Mouse (Mus musculus) midbrain, embryonic 11.5 days (tissue): ENCODE data around the gene Socs2. TPM values are rescaled to one million over a fixed set of nuclear protein-coding genes. Genes with fewer than 3 reads are reported as not detected.

Experiments used
- ATAC-seq: fragments of 200-750 bp; cut with Nextera tagmentation; 2 replicates; pipeline ENCODE4 v1.8.0; 2017; ENCODE audit warnings: moderate TSS enrichment, moderate library complexity; ENCODE audit not compliant: low FRiP score
- DNase-seq: peaks from one replicate; pipeline ENCODE4 v3.0.0; 2015; ENCODE audit warnings: low spot score; ENCODE audit errors: missing footprints
- H3K27ac ChIP-seq: fragments of 300-500 bp; sonication (generic); 2 replicates; pipeline ENCODE4 v1.5.1; 2014; ENCODE audit warnings: low read depth, low read length
- H3K27me3 ChIP-seq: fragments of 300-500 bp; sonication (generic); 2 replicates; pipeline ENCODE4 v1.6.1; 2014; ENCODE audit warnings: mild to moderate bottlenecking, low read length, moderate library complexity, mixed read lengths; ENCODE audit not compliant: control insufficient read depth, insufficient read depth
- H3K36me3 ChIP-seq: fragments of 300-500 bp; sonication (generic); 2 replicates; pipeline ENCODE4 v1.6.1; 2014; ENCODE audit warnings: mild to moderate bottlenecking, low read length, moderate library complexity, mixed read lengths; ENCODE audit not compliant: control insufficient read depth, insufficient read depth
- H3K4me1 ChIP-seq: fragments of 300-500 bp; sonication (generic); 2 replicates; pipeline ENCODE4 v1.6.1; 2014; ENCODE audit warnings: low read length; ENCODE audit not compliant: control insufficient read depth, insufficient read depth
- H3K4me2 ChIP-seq: fragments of 300-500 bp; sonication (generic); 2 replicates; pipeline ENCODE4 v1.6.1; 2014; ENCODE audit warnings: mild to moderate bottlenecking, moderate library complexity
- H3K4me3 ChIP-seq: fragments of 300-500 bp; sonication (generic); 2 replicates; pipeline ENCODE4 v1.5.1; 2014; ENCODE audit warnings: low read depth, low read length
- H3K9ac ChIP-seq: fragments of 300-500 bp; sonication (generic); 2 replicates; pipeline ENCODE4 v1.6.1; 2014; ENCODE audit warnings: low read length
- H3K9me3 ChIP-seq: fragments of 300-500 bp; sonication (generic); 2 replicates; pipeline ENCODE4 v1.6.1; 2016; ENCODE audit warnings: low read length; ENCODE audit not compliant: control insufficient read depth
- WGBS: fragments of 180-500 bp; shearing (Covaris S2); extraction: QIAGEN DNeasy Blood & Tissue Kit; methylation state at CpG from one replicate; pipeline ENCODE4 v1.1.7; 2014; 5-methylcytosine and 5-hydroxymethylcytosine counted together
- polyA plus RNA-seq: library from polyadenylated mRNA; unstranded; fragments of >200 nt; fragmentation: Nextera tagmentation; extraction: Ambion mirVana; gene quantifications from 2 replicates; pipeline ENCODE4 v1.2.1, GENCODE M21; 2014

The Socs2 gene
- 28.8 and 30.5 TPM in 2 replicates for polyA plus RNA-seq

GRCm38 (mm10) chr10:95416685-95417495 is at the start of gene Socs2:
Socs2 (minus strand) TSS chr10:95417180.
- Histone ChIP-seq H3K27me3 (peaks cover 4% of the 10 kb centered on the region), H3K27ac (peak within 1 kb of the TSS; percentile 55), H3K4me3 (peak within 1 kb of the TSS; percentile 63), H3K9ac (peak within 1 kb of the TSS; percentile 63), H3K9me3 (no peaks in the 10 kb centered on the region), H3K4me1 (peaks cover 10% of the 10 kb centered on the region), H3K4me2 (peak within 1 kb of the TSS; percentile 98), H3K36me3 (no peaks in the 10 kb centered on the region)
- ATAC-seq (peak; percentile 84), DNase-seq (peak; percentile 99)
- WGBS = under 1% methylated on average over 62 of the region's 66 CpGs

GRCm38 (mm10) chr10:95465485-95465896 is 48.5 kb upstream of the Socs2 start:
- 67% methylated on average over 4 of the region's 4 CpGs for WGBS
- Histone ChIP-seq H3K36me3 (no peaks in the 10 kb centered on the region), H3K9ac (no peak overlapping the region), H3K4me3 (no peak overlapping the region), H3K4me2 (no peak overlapping the region), H3K9me3 (no peaks in the 10 kb centered on the region), H3K27me3 (no peaks in the 10 kb centered on the region), H3K4me1 (no peaks in the 10 kb centered on the region), H3K27ac (no peak overlapping the region)
- ATAC-seq = no peak
- no peak for DNase-seq

DNA sequence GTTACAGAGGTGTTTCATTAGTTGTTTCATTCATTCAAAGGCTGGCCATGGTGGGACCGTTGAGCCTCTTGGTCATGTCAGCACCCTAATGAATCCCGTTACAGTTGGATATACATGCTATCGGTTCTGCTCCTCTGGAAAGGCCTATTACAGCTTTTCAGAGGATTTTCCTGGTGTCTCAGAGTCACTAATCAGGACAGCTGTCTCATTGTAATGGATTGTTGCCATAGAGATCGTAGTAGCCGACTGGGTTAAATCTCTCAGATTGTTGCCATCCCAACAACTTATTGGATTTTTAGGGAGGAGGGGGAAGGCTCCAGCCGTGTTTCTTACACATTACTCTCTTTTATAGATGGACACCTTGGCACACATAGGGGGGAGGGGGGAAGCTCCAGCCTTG is 47.5 kb upstream of the Socs2 start:
- Histone ChIP-seq H3K4me1 (no peaks in the 10 kb centered on the region), H3K9ac (no peak overlapping the region), H3K36me3 (no peaks in the 10 kb centered on the region), H3K9me3 (no peaks in the 10 kb centered on the region), H3K27ac (no peak overlapping the region), H3K4me2 (no peak overlapping the region), H3K4me3 (no peak overlapping the region), H3K27me3 (no peaks in the 10 kb centered on the region)
- WGBS = 56% methylated on average over 6 of the region's 6 CpGs
- no peak for DNase-seq
- ATAC-seq = peak; percentile 11; the same call in 1 of the 2 replicates

GRCm38 (mm10) chr10:95462231-95462630 is 45.3 kb upstream of the Socs2 start:
- H3K9ac ChIP-seq = no peak overlapping the region
- WGBS = 67% methylated on average over 1 of the region's 1 CpGs
- ATAC-seq = no peak
- H3K4me2 ChIP-seq = no peak overlapping the region
- H3K9me3 ChIP-seq = no peaks in the 10 kb centered on the region
- no peaks in the 10 kb centered on the region for H3K27me3 ChIP-seq
- no peak for DNase-seq
- no peaks in the 10 kb centered on the region for H3K36me3 ChIP-seq
- no peak overlapping the region for H3K4me3 ChIP-seq
- no peaks in the 10 kb centered on the region for H3K4me1 ChIP-seq
- H3K27ac ChIP-seq = no peak overlapping the region

DNA sequence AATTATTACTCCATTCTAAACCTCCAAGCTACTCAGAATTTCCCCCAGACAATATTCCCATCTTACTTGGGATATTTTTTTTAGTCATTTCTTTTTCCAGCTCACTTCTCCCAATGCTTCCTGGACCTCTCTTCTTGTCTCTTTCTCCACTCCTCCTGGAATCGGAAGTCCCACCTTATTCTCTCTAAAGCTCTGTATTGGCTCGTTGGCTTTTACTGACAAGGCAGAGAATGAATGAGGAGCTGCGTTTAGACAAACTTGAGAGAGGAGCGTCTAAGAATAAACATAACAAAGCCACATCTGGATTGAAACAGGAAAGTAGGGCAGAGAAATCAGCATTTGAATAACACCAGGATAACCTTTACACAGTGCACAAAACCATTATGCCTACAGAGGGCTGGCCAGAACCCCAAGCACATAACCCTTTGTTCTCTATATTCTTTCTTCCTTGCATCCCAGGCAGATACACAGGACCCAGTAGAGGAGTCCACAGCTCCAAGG is 44.1 kb upstream of the Socs2 start:
- Histone ChIP-seq H3K27me3 (no peaks in the 10 kb centered on the region), H3K4me2 (no peak overlapping the region), H3K4me3 (no peak overlapping the region), H3K9ac (no peak overlapping the region), H3K4me1 (no peaks in the 10 kb centered on the region), H3K36me3 (no peaks in the 10 kb centered on the region), H3K27ac (no peak overlapping the region), H3K9me3 (no peaks in the 10 kb centered on the region)
- no peak for DNase-seq
- 57% methylated on average over 4 of the region's 4 CpGs for WGBS
- no peak for ATAC-seq

- H3K9me3 ChIP-seq = no peaks in the 10 kb centered on the region
- WGBS = 92% methylated on average over 9 of the region's 9 CpGs
- no peak overlapping the region for H3K9ac ChIP-seq
- no peak overlapping the region for H3K4me3 ChIP-seq
- H3K4me1 ChIP-seq = no peaks in the 10 kb centered on the region
- no peaks in the 10 kb centered on the region for H3K36me3 ChIP-seq
- ATAC-seq = no peak
- H3K27ac ChIP-seq = no peak overlapping the region
- no peaks in the 10 kb centered on the region for H3K27me3 ChIP-seq
- no peak overlapping the region for H3K4me2 ChIP-seq
- no peak for DNase-seq
Measured at GRCm38 (mm10) chr10:95458050-95458806, 41.2 kb upstream of the Socs2 start.

DNA sequence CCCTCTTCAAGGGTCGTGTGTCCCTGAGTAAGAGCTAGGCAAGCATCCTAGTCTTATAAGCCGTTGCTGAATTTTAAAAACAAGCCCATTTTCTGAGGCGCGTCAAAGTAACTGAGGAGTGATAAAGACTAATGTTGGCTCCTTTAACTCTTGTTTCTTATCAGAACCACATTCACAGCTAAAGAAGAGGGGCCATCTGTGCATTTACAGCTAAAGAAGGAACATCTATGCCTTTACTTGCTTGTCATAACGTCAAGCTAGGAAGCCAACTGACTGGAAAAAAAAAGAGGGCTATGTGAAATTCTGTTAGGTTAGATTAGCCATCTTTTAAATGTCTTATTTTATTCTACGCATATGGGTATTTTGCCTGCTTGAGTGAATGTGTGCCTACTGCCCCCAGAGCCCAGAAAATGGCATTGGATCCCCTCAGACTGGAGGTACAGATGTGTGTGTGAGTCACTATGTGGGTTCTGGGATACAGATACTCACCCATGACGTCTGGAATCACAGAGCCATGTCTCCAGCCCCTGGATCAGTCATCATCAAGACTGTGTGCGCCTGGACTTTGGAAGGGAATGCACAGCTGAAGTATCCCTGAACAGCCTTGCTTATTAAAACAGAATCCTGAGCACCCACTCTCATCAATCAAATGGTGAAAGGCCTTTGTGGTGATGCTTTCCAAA is 40.5 kb upstream of the Socs2 start:
- no peak for DNase-seq
- Histone ChIP-seq H3K36me3 (no peaks in the 10 kb centered on the region), H3K4me3 (no peak overlapping the region), H3K4me2 (no peak overlapping the region), H3K9me3 (no peaks in the 10 kb centered on the region), H3K4me1 (no peaks in the 10 kb centered on the region), H3K27ac (no peak overlapping the region), H3K27me3 (no peaks in the 10 kb centered on the region), H3K9ac (no peak overlapping the region)
- 89% methylated on average over 8 of the region's 8 CpGs for WGBS
- ATAC-seq = no peak

DNA sequence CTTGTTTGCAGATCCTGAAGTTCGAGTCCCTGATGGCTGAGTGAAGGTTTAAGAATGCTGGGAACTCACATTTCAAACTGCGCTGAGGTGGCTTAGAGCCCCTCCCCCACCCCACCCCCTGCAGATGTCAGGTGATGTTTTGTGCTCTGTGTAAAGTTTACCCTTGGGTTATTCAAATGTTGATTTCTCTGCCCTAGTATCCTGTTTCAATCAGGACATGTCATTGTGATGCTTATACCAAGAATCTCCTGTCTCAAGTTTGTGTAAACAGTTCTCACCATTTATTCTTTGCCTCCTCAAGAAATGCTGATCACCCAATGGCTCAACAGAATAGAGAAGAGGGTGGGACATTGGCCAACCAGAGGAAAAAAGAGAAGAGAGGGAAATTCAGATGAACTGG is 39.1 kb upstream of the Socs2 start:
- ATAC-seq = no peak

More for the DNA sequence above, 39.1 kb upstream of the Socs2 start:
- no peak for DNase-seq
- Histone ChIP-seq H3K4me3 (no peak overlapping the region), H3K9me3 (no peaks in the 10 kb centered on the region), H3K4me2 (no peak overlapping the region), H3K27me3 (no peaks in the 10 kb centered on the region), H3K27ac (no peak overlapping the region), H3K36me3 (no peaks in the 10 kb centered on the region), H3K9ac (no peak overlapping the region), H3K4me1 (no peaks in the 10 kb centered on the region)
- WGBS = 69% methylated on average over 2 of the region's 2 CpGs
